Mouse (Mus musculus): ENCODE measurements at regions not wholly inside any gene's neighbourhood (a gene's known extent, or its start where the extent isn't known, plus 50 kb on each side); places are given as distances from the start of the nearest gene placed in this dataset.
A peak's percentile ranks its signal among the peaks of the same experiment; 100 is the strongest.

DNA sequence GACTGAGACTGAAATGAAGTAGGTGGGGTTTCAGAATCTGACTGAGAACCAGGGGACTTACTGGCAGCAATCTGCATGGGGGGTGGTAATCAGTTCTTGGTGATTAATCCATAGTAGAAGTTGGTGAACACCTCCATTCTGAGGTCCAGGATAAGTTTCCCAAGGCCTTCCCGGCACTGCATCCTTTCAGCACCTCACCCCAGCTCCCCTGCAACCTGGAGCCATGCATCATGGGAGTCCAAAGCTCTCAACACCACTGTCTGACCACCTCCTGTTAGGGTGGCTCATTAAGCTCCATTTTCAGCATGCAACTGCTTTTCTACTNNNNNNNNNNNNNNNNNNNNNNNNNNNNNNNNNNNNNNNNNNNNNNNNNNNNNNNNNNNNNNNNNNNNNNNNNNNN, 157.0 kb downstream of the Cyp26b1 start:
- no peak for DNase-seq (ENCODE audit: low spot score in 2 of 2)

DNA sequence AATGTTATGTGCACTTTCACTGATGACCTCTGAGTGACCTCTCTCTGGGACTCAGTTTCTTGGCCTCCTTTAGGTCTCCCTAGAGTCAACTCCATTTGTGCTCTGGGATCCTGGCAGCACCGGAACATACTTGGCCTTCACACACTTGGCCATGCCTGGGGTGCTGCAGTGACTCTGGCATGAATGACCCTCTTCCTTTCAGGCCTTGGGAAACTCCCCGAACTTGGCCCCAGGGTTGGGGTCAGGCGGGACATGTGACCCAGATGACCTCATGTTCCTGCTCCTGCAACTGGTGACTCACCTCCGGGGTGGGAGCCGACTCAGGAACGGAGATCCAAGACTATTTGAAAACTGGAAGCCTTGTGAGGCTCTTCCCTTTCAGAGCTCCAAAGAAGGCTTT, 159.2 kb downstream of the Cyp26b1 start:
- no peak for DNase-seq (ENCODE audit: low spot score in 2 of 2)

GRCm38 (mm10) chr6:84431622-84431955, 162.1 kb downstream of the Cyp26b1 start:
- DNase-seq (ENCODE audit: low spot score in 2 of 2): no peak

DNA sequence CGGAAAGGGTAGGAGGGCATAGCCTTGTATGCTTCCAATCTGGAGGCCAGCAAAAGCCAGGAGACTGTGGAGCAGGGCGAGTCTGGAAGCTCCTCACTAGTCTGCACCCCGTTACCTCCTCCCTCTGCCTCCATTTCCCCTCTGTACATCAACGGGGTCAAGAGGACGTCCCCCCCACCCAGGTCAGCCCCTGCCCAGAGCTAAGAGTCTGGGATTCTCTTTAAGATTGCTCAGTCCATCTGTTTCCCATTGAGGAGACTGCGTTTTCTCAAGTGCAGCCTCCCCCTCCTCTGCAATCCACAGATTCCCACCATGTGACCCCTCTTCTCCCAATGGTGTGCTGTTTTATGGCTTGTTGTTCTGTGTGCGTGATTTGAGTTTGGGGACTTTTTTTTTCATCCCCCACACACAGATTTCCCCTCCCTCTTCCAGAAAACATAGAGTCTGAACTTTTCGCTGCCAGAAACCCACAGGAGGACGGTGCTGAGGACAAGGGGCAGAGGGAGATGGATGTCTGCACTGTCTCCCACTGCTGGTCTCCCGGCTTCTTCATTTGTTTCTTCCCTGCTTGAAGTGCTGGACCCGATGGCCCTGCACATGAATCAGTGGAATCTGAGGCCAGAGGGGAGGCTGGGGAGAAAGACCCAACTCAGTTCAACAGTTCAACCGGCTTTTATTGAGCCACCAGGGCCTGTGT, 162.6 kb downstream of the Cyp26b1 start:
- DNase-seq (ENCODE audit: low spot score in 2 of 2): no peak

DNA sequence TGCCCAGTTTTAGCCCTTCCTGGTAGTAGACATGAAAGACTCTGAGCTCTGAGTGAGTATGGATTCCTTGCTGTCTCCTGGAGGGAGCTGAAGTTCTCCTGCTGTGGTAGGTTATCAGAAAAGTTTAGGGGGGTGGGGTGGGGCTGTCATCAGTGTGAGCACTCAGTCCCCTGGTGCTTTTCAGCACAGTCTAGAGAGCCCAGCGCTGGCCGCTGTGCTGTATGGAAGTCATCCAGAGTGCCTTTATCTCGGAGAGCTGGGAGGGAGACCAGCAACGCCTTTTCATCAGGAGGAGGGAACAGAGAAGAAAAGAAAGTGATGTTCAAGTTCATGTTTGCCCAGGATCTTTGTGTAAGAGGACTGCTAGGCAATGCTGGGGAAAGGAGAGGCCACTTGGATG, 163.6 kb downstream of the Cyp26b1 start:
- DNase-seq (ENCODE audit: low spot score in 2 of 2): no peak

GRCm38 (mm10) chr6:84429247-84429646, 164.5 kb downstream of the Cyp26b1 start:
- DNase-seq (ENCODE audit: low spot score in 2 of 2): peak; percentile 77 to 84

DNA sequence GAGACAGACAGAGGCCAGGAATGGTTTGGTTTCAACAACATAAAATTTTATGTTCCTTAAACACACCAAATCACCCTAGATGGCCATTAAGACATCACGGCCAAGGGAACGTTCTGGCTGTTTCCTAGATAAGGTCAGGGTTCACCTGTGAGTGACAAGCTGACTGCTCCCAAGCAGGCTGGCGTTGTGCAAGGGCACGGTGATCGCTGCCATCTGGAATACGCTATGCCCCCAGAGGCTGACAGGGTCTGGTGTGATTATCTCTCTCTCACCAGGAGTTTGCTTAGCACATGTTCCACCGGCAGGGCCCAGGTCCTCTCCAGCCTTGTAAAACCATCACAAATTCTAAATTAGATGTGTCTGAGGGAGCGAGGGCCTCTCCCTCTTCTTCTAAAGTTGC, 167.0 kb downstream of the Cyp26b1 start:
- no peak for DNase-seq (ENCODE audit: low spot score in 2 of 2)

GRCm38 (mm10) chr6:84425823-84426222, 167.9 kb downstream of the Cyp26b1 start:
- peak in 1 of 2 experiments; percentile 43 for DNase-seq (ENCODE audit: low spot score in 2 of 2)

- DNase-seq (ENCODE audit: low spot score in 2 of 2): no peak
These were observed 170.8 kb downstream of the Cyp26b1 start for GRCm38 (mm10) chr6:84422946-84423345.

- no peak for DNase-seq (ENCODE audit: low spot score in 2 of 2)
These were observed 174.0 kb downstream of the Cyp26b1 start for GRCm38 (mm10) chr6:84419691-84420090.

GRCm38 (mm10) chr6:84419281-84419680, 174.4 kb downstream of the Cyp26b1 start:
- DNase-seq (ENCODE audit: low spot score in 2 of 2): no peak

DNA sequence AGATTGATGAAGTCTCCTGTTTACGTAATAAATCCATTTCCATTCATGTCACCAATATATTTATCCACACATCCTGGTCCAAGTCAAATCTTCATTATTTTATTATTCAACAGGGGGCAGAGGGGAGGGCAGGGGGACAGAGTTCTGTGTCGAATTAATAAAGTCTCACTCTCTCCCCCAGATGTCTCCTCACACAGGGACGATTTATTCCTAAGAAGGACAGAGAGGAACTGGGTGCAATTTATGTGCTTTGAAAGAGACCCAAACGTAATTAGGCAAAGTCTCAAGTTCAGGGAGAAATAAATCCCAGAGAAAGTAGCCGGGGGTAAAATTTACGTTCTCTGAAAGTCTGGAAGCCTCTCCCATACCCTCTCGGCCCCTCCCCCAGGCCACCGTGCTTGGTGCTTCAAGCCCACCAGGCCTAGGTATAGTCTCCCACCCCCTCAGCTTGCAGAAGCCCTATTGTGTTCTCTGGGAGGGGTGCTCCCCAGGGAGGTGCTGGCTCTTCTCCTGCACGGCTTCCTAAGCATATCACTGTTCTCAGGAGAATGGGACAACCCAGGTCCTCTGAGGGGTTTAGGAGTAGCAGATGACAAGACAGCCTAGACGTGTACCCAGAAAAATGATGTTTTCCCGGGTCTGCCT, 176.6 kb downstream of the Cyp26b1 start:
- DNase-seq (ENCODE audit: low spot score in 2 of 2): no peak

- no peak for DNase-seq (ENCODE audit: low spot score in 2 of 2)
These were observed 179.3 kb downstream of the Cyp26b1 start for GRCm38 (mm10) chr6:84414400-84414799.

- no peak for DNase-seq (ENCODE audit: low spot score in 2 of 2)
These were observed 183.7 kb downstream of the Cyp26b1 start for GRCm38 (mm10) chr6:84409863-84410513.

DNA sequence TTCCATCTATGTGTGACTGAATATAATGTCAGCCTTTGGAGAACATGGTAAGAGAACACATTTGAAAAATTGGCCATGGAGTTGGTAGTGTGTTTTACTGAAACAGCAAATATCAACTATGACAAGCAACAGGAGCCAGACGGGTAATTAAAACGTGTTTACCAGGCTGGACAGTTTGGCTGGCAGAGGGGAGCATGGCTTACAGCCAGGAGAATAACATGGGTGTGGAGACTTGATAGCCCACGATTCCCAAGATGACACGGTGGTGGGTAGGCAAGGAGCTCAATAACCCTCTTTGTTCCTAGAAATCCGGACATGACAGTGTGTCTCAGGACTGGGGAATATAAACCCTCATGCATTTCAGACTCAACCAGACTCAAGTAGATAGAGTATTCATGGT, 185.2 kb downstream of the Cyp26b1 start:
- DNase-seq (ENCODE audit: low spot score in 2 of 2): no peak

- peak; percentile 41 to 60 for DNase-seq (ENCODE audit: low spot score in 2 of 2)
These were observed 185.9 kb downstream of the Cyp26b1 start for GRCm38 (mm10) chr6:84407773-84408172.

DNA sequence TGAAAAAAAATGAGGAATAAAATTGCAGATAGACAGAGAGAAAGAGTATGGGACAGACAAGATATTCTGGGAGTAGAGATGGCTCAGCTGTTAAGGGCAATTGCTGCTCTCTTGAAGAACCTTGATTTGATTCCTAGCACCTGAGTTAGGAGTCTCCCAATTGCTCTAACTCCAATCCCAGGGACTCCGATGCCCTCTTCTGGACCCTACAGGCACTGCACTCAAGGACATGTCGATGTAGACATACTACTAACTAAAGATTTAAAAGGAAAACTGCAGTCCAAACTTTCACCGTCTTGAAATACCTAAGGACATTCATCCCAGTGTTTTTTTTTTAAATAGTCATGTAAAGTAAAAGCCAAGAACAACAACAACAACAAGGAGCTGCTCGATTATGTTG, 189.0 kb downstream of the Cyp26b1 start:
- no peak for DNase-seq (ENCODE audit: low spot score in 2 of 2)

- no peak for DNase-seq (ENCODE audit: low spot score in 2 of 2)
These were observed 191.3 kb downstream of the Cyp26b1 start for GRCm38 (mm10) chr6:84402431-84402830.

- DNase-seq (ENCODE audit: low spot score in 2 of 2): no peak
These were observed 199.1 kb downstream of the Cyp26b1 start for GRCm38 (mm10) chr6:84394496-84395090.

GRCm38 (mm10) chr6:84393519-84394231, 200.0 kb downstream of the Cyp26b1 start:
- DNase-seq (ENCODE audit: low spot score in 2 of 2): no peak

DNA sequence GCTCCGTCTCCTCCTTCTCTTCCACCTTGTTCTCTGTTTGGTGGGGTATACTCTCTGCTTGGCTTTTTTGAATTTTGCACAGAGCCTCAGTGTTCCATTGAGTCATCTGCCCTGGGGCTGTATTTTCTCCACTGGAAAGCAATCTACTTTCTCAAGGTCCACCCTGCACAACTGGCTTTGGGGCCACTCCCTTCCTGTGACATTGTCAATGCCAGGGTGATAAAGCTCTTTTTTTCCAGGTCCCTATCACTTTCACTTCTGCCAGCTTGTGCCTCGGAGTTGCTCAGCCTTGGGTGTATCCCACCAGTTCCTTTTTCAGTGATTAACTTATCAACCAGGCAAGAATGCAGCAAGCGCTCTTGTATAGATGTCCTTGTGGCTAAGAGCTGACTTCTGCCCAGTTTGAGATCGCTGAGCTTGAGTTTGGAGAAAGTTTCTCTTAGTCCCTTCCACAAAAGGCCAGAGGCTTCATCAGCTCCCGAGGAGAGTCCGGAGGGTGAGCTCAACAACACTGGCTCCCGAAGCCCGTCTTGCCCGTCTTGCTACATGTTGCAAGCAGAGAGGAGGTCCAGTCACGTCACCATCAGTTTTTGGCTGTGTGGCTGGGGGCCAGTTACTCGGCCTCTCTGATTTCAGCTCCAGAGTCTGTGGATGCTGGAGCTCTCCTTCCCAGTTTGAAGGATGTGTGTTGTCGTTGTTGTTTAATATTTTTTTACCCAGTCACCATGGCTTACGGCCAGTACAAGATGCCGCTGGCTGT, 200.8 kb downstream of the Cyp26b1 start:
- no peak for DNase-seq (ENCODE audit: low spot score in 2 of 2)

All from frontal cortex, postnatal 36 days (tissue).